Mouse (Mus musculus): ENCODE data around the gene Relt.

GRCm38 (mm10) chr7:100842175-100842574, 21.1 kb downstream of the Relt start:
- no peak for TF ChIP-seq MXI1 (IDR thresholded peaks at IDR 0.05; ENCODE audit: low read depth, low read length)
- TF ChIP-seq ZMIZ1 (IDR thresholded peaks at IDR 0.05; ENCODE audit: low read depth, low read length) = no peak
- no peak for TF ChIP-seq MYC (IDR thresholded peaks at IDR 0.05; ENCODE audit: low read depth, low read length)
- TF ChIP-seq POLR2A (IDR thresholded peaks at IDR 0.05; ENCODE audit: low read depth, low read length) = no peak
- TF ChIP-seq EP300 (IDR thresholded peaks at IDR 0.05; ENCODE audit: low read length) = no peak

Measured in CH12.LX (cell line).